Mouse (Mus musculus): ENCODE data around the gene Rbm4b.
A peak's percentile ranks its signal among the peaks of the same experiment; 100 is the strongest.

Gene Rbm4b

DNA sequence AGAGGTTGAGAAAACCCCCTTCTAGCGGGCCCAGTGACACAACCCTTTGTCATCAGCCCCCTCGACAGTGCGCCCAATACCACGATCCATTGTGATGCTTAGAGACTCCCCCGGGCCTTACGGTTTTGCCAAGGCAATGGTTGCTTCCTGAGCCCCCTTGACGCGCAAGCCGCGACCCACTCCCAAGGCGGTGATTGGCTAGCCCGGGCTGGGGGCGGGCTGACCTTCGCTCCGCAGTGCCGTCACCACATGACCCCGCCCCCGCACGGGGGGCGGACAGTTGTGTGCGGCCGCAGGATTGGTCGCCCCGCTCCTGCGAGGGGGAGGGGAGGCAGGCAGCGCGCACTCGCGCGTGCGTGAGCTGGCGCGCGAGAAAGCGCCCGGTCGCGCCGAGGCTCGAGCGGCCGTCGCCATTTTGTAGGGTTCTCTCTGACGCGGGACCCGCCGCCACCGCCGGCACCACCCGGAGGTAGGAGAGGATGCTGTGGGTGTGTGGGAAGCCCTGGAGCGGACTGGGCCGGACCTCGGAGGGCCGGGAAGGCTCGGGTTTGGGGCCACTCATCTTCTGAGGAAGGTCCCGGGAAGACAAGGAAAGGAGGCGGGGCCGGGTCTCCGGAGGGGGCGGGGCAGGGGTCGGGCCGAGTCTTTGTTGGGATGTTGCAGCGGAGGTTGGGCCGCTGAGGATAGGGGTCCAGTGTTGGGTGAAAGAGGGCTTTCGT, at the start of gene Rbm4b:
TSS of gene Rbm4b (plus strand) at position 305 of the 719 bp plus-strand sequence.
- peak; percentile 97 for DNase-seq (ENCODE audit: low spot score)

GRCm38 (mm10) chr19:4708765-4709164, 47.5 kb upstream of the Rbm4b start:
- no peak for DNase-seq (ENCODE audit: low spot score)

DNA sequence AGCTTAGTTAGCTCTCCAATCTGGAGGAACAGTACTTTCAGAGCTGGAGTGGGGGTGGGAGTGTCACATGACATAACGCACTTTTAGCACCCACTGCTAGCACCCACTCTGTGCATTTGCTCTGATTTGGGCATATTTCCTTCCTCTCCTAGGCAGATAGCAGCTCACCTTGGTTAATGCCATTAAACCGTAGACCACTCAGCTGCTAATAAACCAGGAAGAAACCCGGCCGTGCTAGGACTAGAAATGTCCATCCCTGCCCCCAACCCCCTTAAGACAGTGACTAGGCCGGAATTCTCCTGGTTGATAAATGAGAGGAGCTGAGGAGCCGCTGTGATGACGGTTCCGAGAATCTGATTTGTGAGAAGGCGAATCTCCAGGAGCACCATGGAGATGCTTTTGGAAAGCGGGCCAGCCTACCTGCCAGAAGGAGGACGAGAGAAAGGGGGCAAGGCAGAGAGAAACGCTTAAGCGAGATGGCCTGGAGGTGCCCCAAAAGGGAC, 45.1 kb upstream of the Rbm4b start, which contains the start of gene Sptbn2:
TSS of gene Sptbn2 (plus strand) at position 70 of the 503 bp plus-strand sequence.
- peak; percentile 79 for DNase-seq (ENCODE audit: low spot score)

- DNase-seq (ENCODE audit: low spot score) = no peak
Measured at GRCm38 (mm10) chr19:4711601-4712155, 44.6 kb upstream of the Rbm4b start.

- no peak for DNase-seq (ENCODE audit: low spot score)
Measured at GRCm38 (mm10) chr19:4712156-4712780, 44.0 kb upstream of the Rbm4b start.

- DNase-seq (ENCODE audit: low spot score) = no peak
Measured at GRCm38 (mm10) chr19:4712781-4713526, 43.3 kb upstream of the Rbm4b start.

GRCm38 (mm10) chr19:4713886-4714285, 42.4 kb upstream of the Rbm4b start:
- no peak for DNase-seq (ENCODE audit: low spot score)

DNA sequence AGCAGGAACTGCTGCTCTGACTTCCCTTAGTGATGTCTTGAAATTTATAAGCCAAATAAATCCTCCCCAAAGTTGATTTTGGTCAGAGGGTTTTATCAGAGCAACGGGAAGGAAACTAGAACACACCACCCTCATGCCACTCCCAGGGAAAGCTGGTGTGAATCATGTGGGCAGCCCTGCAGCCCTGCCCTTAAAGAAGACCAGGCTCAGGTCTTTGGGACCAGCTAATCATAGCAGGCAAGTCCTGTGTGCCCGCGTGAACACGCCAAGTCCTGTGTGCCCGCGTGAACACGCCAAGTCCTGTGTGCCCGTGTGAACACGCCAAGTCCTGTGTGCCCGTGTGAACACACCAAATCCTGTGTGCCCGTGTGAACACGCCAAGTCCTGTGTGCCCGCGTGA, 39.5 kb upstream of the Rbm4b start:
- no peak for DNase-seq (ENCODE audit: low spot score)

DNA sequence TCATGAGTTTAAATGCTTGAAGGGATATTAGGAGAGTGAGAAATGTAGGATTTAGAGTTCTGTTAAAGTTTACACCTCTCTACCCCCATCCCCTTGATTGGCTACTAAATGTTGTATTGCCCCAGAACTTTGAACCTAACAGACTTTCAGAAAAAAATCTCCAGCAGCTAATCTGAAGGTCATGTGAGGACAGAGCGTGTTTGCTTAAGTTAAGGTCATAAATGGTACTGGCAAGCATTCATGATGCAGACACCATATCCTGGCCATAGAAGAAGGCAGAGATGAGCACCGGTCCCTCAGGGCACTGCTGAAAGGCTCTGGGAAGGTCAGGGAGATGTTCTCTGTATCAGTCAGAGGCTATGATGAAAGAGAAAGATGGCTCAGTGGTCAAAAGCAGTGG, 39.0 kb upstream of the Rbm4b start:
- no peak for DNase-seq (ENCODE audit: low spot score)

- no peak for DNase-seq (ENCODE audit: low spot score)
Measured at GRCm38 (mm10) chr19:4718716-4719115, 37.6 kb upstream of the Rbm4b start.

- DNase-seq (ENCODE audit: low spot score) = no peak
Measured at GRCm38 (mm10) chr19:4719351-4719764, 36.9 kb upstream of the Rbm4b start.

DNA sequence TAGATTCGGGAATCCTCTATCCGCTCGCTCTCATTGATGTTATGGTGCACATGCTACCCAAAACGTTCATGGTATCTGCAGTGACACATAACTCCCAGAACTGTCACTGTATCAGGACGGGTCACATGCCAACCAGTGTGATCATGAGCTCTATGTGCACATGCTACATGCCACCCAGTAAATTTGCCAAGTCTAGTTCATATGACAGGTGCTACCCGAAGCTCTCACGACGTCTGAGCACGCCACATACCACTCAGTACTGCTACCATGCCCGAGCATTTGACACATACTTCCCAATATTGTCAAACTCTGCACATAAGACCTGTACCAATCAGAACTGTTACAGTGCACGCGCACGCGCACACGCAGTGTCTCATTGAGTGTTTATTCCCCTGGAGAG, 36.2 kb upstream of the Rbm4b start:
- DNase-seq (ENCODE audit: low spot score) = no peak

DNA sequence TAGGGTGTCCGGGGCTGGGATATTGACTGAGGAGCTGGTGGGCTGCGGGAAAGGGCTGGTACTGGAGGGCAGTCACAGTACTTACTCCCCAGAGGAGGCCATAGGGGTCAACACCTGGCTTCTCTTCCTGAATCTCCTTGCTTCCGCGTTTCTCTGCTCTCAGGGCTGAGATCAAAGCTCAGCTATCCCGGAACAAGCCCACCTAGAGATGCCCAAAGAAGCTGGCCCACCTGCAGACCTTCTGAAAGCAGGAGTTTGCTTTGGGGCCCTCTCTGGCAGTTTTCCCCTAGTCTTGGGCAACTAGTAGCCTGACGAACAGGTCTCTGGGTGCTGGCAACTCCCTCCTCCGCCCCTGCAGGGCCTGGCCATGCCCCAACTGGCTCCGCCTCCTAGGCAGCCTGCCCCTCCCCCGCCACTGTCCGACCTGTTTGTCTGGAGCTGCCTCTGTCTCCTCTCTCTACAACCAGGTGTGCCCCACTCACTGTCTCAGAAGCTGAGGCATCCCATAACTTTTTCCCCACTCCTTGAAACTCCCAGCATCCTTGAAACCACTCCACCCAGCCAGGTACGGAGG, 35.5 kb upstream of the Rbm4b start:
- DNase-seq (ENCODE audit: low spot score) = no peak

GRCm38 (mm10) chr19:4729186-4729585, 27.1 kb upstream of the Rbm4b start:
- DNase-seq (ENCODE audit: low spot score) = no peak

DNA sequence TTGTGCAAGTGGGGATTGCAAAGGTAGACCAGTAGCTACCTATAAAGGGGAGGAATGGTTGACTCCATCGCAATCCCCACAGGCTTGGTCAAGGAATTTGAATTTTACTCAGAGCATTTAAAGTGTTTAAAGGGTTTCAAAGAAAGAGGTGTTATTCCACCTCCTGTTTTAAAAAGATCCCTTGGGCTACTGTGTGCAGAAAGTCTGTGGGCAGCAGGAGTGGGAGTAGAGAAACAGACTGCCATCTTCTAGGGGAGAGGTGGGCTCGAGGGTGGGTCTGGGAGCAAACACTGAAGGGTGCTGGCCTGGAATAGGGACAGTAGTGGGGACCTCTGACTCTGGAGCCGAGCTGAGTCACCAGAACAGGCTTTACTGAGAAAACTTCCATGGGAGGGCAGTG, 23.2 kb upstream of the Rbm4b start:
- DNase-seq (ENCODE audit: low spot score) = no peak

DNA sequence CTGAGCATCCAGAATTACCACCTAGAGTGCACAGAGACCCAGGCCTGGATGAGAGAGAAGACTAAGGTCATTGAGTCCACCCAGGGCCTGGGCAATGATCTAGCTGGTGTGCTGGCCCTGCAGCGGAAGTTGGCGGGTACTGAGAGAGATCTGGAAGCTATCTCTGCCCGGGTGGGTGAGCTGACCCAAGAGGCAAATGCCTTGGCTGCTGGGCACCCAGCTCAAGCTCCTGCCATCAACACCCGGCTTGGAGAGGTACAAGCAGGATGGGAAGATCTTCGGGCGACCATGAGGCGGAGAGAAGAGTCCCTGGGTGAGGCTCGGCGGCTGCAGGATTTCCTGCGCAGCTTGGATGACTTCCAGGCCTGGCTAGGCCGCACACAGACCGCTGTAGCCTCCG, 18.4 kb upstream of the Rbm4b start:
- no peak for DNase-seq (ENCODE audit: low spot score)

DNA sequence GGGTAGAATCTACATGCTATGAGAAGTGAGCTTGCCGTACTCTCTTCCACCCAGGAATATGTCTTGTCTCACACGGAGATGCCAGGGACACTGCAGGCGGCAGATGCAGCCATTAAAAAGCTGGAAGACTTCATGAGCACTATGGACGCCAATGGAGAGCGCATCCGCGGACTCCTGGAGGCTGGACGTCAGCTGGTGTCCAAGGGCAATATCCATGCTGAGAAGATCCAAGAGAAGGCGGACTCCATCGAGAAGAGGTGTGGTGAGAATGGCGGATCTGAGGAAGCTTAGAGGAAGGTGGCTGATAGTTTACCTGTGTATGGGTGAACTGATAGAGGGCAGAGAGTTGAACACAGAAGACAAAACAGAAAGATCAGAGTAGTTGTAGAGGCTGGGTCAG, 17.2 kb upstream of the Rbm4b start:
- no peak for DNase-seq (ENCODE audit: low spot score)

DNA sequence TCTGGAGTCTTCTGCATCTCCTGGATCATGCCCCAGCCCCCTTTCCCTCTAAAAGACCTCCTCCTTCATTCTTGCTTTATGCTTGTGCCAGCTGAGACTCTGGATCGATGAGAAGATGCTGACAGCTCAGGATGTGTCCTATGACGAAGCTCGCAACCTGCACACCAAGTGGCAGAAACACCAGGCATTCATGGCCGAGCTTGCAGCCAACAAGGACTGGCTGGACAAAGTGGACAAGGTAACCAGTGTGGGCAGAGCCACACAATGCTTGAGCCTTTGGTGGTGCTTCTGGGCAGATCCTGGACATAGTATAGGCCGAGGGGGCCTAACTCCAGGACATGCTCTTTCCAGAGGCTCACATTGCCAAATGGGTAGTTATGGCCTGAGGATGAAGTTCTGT, 16.5 kb upstream of the Rbm4b start:
- DNase-seq (ENCODE audit: low spot score) = no peak

- DNase-seq (ENCODE audit: low spot score) = no peak
Measured at GRCm38 (mm10) chr19:4741482-4741881, 14.8 kb upstream of the Rbm4b start.

GRCm38 (mm10) chr19:4742229-4742628, 14.1 kb upstream of the Rbm4b start:
- DNase-seq (ENCODE audit: low spot score) = no peak

DNA sequence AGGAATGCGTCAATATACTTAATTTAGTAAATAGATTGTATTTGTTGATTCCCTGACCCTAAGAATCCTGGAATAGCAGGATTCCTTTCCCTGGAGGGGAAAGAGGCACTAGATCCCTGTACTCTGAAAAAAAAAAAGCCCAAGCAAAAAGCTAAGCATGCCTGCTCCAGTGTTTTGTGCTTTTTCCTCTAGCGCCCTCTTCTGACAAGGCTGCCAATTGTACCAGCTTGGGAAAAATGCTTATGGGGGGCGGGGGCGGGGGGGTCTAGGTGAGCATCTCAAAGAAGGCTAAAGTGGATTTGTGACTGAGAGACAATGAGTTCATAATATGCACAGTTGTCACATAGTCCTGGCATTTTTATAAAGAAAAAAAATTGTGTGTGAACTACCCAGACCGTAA, 12.8 kb upstream of the Rbm4b start:
- no peak for DNase-seq (ENCODE audit: low spot score)

- no peak for DNase-seq (ENCODE audit: low spot score)
Measured at GRCm38 (mm10) chr19:4744026-4744425, 12.3 kb upstream of the Rbm4b start.
